Mouse (Mus musculus) heart, postnatal 36 days (tissue): ENCODE measurements around the gene Wfdc13. TPM values are rescaled to one million over a fixed set of nuclear protein-coding genes. Genes with fewer than 3 reads are reported as not detected.
A peak's percentile ranks its signal among the peaks of the same experiment; 100 is the strongest.
"Not testable (repeated sequence)": the region's sequence is repeated elsewhere in the genome, so short reads cannot be mapped to it uniquely, and the experiment has no call there.

Experiments
- DNase-seq, 2 experiments: peaks; one replicate each; pipeline ENCODE4 v3.0.0; 2021 to 2022
- intact Hi-C: fragments of 180-260 bp; cut with DNase I; formaldehyde crosslinking; loops from one replicate; pipeline ENCODE4 v1.15.1; 2025
- total RNA-seq, 2 experiments: library from RNA; stranded (reverse); gene quantifications; 2 replicates each; pipeline ENCODE4 v1.2.3; 2021

The Wfdc13 gene
- total RNA-seq, 2 experiments from 2014 or later, result not detected

GRCm38 (mm10) chr2:164715005-164715404 is 30.1 kb downstream of the Wfdc13 start, which contains the start of gene Spint5:
Gene Spint5 (plus strand): TSS chr2:164715305.
- intact Hi-C loops, result no loop called here
- no peak for DNase-seq

GRCm38 (mm10) chr2:164716194-164716786 is 31.4 kb downstream of the Wfdc13 start:
- DNase-seq, intact Hi-C loops: not testable (repeated sequence)

GRCm38 (mm10) chr2:164723276-164723675 is 38.4 kb downstream of the Wfdc13 start:
- DNase-seq, result no peak
- intact Hi-C loops, result no loop called here

- intact Hi-C loops, result loop anchor here (1.0 to 5.0 kb wide), 2 partner anchors 44 to 134 kb away; no protein-coding TSS in a partner anchor
- peak; percentile 55 to 75 for DNase-seq
Observed at GRCm38 (mm10) chr2:164725895-164726619, 41.1 kb downstream of the Wfdc13 start.

- intact Hi-C loops, result no loop called here
- no peak for DNase-seq
Observed at GRCm38 (mm10) chr2:164731719-164732118, 46.8 kb downstream of the Wfdc13 start.

- intact Hi-C loops, result no loop called here
Observed at GRCm38 (mm10) chr2:164733259-164733658, 48.4 kb downstream of the Wfdc13 start.

GRCm38 (mm10) chr2:164734839-164735238 is 49.9 kb downstream of the Wfdc13 start:
- DNase-seq, result no peak
- intact Hi-C loops, result no loop called here

More at GRCm38 (mm10) chr2:164733259-164733658, 48.4 kb downstream of the Wfdc13 start:
- no peak for DNase-seq

- intact Hi-C loops, result no loop called here
- DNase-seq, result no peak
Observed at GRCm38 (mm10) chr2:164735446-164735845, 50.5 kb downstream of the Wfdc13 start.

Other genes with a start within 250 kb of the Wfdc13 start
- gene Sdc4, start 241.2 kb upstream of the Wfdc13 start, total RNA-seq, result 10 to 100 TPM; 20.6 to 20.7 TPM
- gene Sys1, start 228.1 kb upstream of the Wfdc13 start, total RNA-seq, result 10 to 100 TPM; 23.0 to 24.6 TPM
- 1 to 10 TPM; 7.6 to 7.7 TPM for gene Gm20458, start 224.1 kb upstream of the Wfdc13 start, total RNA-seq
- gene Trp53tg5, start 211.4 kb upstream of the Wfdc13 start, total RNA-seq, result not detected
- gene Dbndd2, start 199.0 kb upstream of the Wfdc13 start, total RNA-seq, result 10 to 100 TPM; 14.3 to 15.8 TPM
- 10 to 100 TPM; 34.2 to 35.6 TPM for gene Pigt, start 187.6 kb upstream of the Wfdc13 start, total RNA-seq
- 1 to 10 TPM; 1.0 to 1.2 TPM for gene Wfdc2, start 122.7 kb upstream of the Wfdc13 start, total RNA-seq
- not detected for gene Spint3, start 111.6 kb upstream of the Wfdc13 start, total RNA-seq
- gene Wfdc6a, start 99.7 kb upstream of the Wfdc13 start, total RNA-seq, result under 1 TPM in 1 of 2 experiments, not detected in 1; 0.53 TPM
- not detected for gene Eppin, start 91.5 kb upstream of the Wfdc13 start, total RNA-seq
- not detected for gene Wfdc6b, start 71.6 kb upstream of the Wfdc13 start, total RNA-seq
- gene Wfdc8, start 71.5 kb upstream of the Wfdc13 start, total RNA-seq, result not detected
- gene Wfdc16, start 46.3 kb upstream of the Wfdc13 start, total RNA-seq, result not detected
- gene Wfdc10, start 29.1 kb upstream of the Wfdc13 start, total RNA-seq, result not detected
- gene Wfdc9, start 28.5 kb upstream of the Wfdc13 start, total RNA-seq, result not detected
- gene Wfdc11, start 11.0 kb upstream of the Wfdc13 start, total RNA-seq, result not detected
- gene Spint4, start 13.4 kb downstream of the Wfdc13 start, total RNA-seq, result not detected
- gene Spint5, start 30.2 kb downstream of the Wfdc13 start, total RNA-seq, result not detected
- not detected for gene Wfdc3, start 60.8 kb downstream of the Wfdc13 start, total RNA-seq
- 10 to 100 TPM; 22.8 to 29.3 TPM for gene Dnttip1, start 60.9 kb downstream of the Wfdc13 start, total RNA-seq
- gene Ube2c, start 84.8 kb downstream of the Wfdc13 start, total RNA-seq, result 1 to 10 TPM; 2.5 to 3.1 TPM
- gene Tnnc2, start 94.9 kb downstream of the Wfdc13 start, total RNA-seq, result not detected
- gene Snx21, start 100.7 kb downstream of the Wfdc13 start, total RNA-seq, result 10 to 100 TPM; 23.4 to 29.0 TPM
- gene Acot8, start 119.8 kb downstream of the Wfdc13 start, total RNA-seq, result 10 to 100 TPM; 10.4 to 13.0 TPM
- gene Zswim3, start 120.0 kb downstream of the Wfdc13 start, total RNA-seq, result 1 to 10 TPM; 2.5 to 2.7 TPM
- gene Zswim1, start 137.6 kb downstream of the Wfdc13 start, total RNA-seq, result 1 to 10 TPM; 4.2 to 4.5 TPM
- under 1 TPM; 0.46 to 0.78 TPM for gene Spata25, start 143.4 kb downstream of the Wfdc13 start, total RNA-seq
- 100 to 1,000 TPM; 103 to 106 TPM for gene Ctsa, start 147.8 kb downstream of the Wfdc13 start, total RNA-seq
- 10 to 100 TPM; 46.2 to 51.4 TPM for gene Neurl2, start 148.3 kb downstream of the Wfdc13 start, total RNA-seq
- 10 to 100 TPM; 40.3 to 46.3 TPM for gene Pltp, start 172.6 kb downstream of the Wfdc13 start, total RNA-seq
- 10 to 100 TPM; 34.1 to 34.5 TPM for gene Pcif1, start 194.2 kb downstream of the Wfdc13 start, total RNA-seq
- 10 to 100 TPM in 1 of 2 experiments, 1 to 10 TPM in 1; 8.5 to 10.0 TPM for gene Zfp335, start 226.7 kb downstream of the Wfdc13 start, total RNA-seq